Mouse (Mus musculus) stomach, postnatal 0 days (tissue): ENCODE data around the gene Kcnc4. TPM values are rescaled to one million over a fixed set of nuclear protein-coding genes. Genes with fewer than 3 reads are reported as not detected.
A peak's percentile ranks its signal among the peaks of the same experiment; 100 is the strongest.

Experiments used
- ATAC-seq: fragments of 200-750 bp; cut with Nextera tagmentation; 2 replicates; pipeline ENCODE4 v1.8.0; 2017; ENCODE audit not compliant: low FRiP score, low TSS enrichment
- DNase-seq: peaks from one replicate; pipeline ENCODE4 v3.0.0-alpha.2; 2016; ENCODE audit warnings: low spot score
- H3K27ac ChIP-seq: fragments of 300-500 bp; sonication (generic); replicated peaks from 2 replicates; pipeline ENCODE4 v1.5.1; 2014; ENCODE audit warnings: mild to moderate bottlenecking, control low read depth
- H3K27me3 ChIP-seq: fragments of 300-500 bp; sonication (generic); 2 replicates; pipeline ENCODE4 v1.6.1; 2014; ENCODE audit warnings: low read length; ENCODE audit not compliant: control insufficient read depth, insufficient read depth
- H3K36me3 ChIP-seq: fragments of 300-500 bp; sonication (generic); 2 replicates; pipeline ENCODE4 v1.6.1; 2014; ENCODE audit warnings: low read length, mixed read lengths; ENCODE audit not compliant: control insufficient read depth, insufficient read depth
- H3K4me1 ChIP-seq: fragments of 300-500 bp; sonication (generic); replicated peaks from 2 replicates; pipeline ENCODE4 v1.6.1; 2014; ENCODE audit warnings: antibody characterized with exemption; ENCODE audit not compliant: control insufficient read depth, insufficient read depth
- H3K4me2 ChIP-seq: fragments of 300-500 bp; sonication (generic); replicated peaks from 2 replicates; pipeline ENCODE4 v1.6.1; 2014; ENCODE audit warnings: low read depth, mild to moderate bottlenecking, control low read depth, moderate library complexity
- H3K4me3 ChIP-seq: fragments of 300-500 bp; sonication (generic); 2 replicates; pipeline ENCODE4 v1.5.1; 2014; ENCODE audit warnings: low read depth, low read length, control low read depth
- H3K9ac ChIP-seq: fragments of 300-500 bp; sonication (generic); 2 replicates; pipeline ENCODE4 v1.6.1; 2014; ENCODE audit warnings: mild to moderate bottlenecking, low read length, control low read depth, mixed read lengths
- H3K9me3 ChIP-seq: fragments of 300-500 bp; sonication (generic); 2 replicates; pipeline ENCODE4 v1.6.1; 2016; ENCODE audit warnings: low read length; ENCODE audit not compliant: control insufficient read depth
- CTCF ChIP-seq: IDR thresholded peaks from 2 replicates; pipeline ENCODE4 v1.5.1; 2016; ENCODE audit warnings: antibody characterized with exemption, low read depth, mild to moderate bottlenecking, moderate library complexity
- EP300 ChIP-seq: optimal IDR thresholded peaks from 2 replicates; pipeline ENCODE3; 2016; ENCODE audit warnings: antibody characterized with exemption
- WGBS: fragments of 180-500 bp; shearing (Covaris S2); extraction: QIAGEN DNeasy Blood & Tissue Kit; methylation state at CpG from one replicate; pipeline ENCODE4 v1.1.7; 2014; 5-methylcytosine and 5-hydroxymethylcytosine counted together
- polyA plus RNA-seq: library from polyadenylated mRNA; unstranded; fragments of >200 nt; fragmentation: Nextera tagmentation; extraction: Ambion mirVana; gene quantifications from 2 replicates; pipeline ENCODE4 v1.2.1, GENCODE M21; 2015

Gene Kcnc4
- polyA plus RNA-seq = 0.12 and 0.17 TPM in 2 replicates

GRCm38 (mm10) chr3:107459196-107459772 lies at the start of gene Kcnc4:
TSS of gene Kcnc4 (minus strand) at chr3:107459552.
- ATAC-seq (peak; percentile 34; the same call in 1 of the 2 replicates), DNase-seq (peak; percentile 40)
- peak within 1 kb of the TSS; percentile 38; the same call in 1 of the 2 replicates for H3K9ac ChIP-seq
- H3K4me1 ChIP-seq = peaks cover 3% of the 10 kb centered on the region; the same call in 1 of the 2 replicates
- WGBS = under 1% methylated on average over 68 of the region's 68 CpGs
- no peaks in the 10 kb centered on the region for H3K9me3 ChIP-seq
- H3K27me3 ChIP-seq = peaks cover 40% of the 10 kb centered on the region; the same call in 1 of the 2 replicates
- H3K4me2 ChIP-seq = peak within 1 kb of the TSS; percentile 83
- no peak within 1 kb of the TSS for H3K27ac ChIP-seq
- TF ChIP-seq EP300 = no peak
- TF ChIP-seq CTCF = no peak
- no peaks in the 10 kb centered on the region for H3K36me3 ChIP-seq
- peak within 1 kb of the TSS; percentile 48 for H3K4me3 ChIP-seq

- no peaks in the 10 kb centered on the region for H3K4me1 ChIP-seq
- DNase-seq (no peak), ATAC-seq (no peak)
- WGBS = 54% methylated on average over 8 of the region's 8 CpGs
- no peak overlapping the region for H3K27ac ChIP-seq
- no peaks in the 10 kb centered on the region for H3K36me3 ChIP-seq
- H3K27me3 ChIP-seq = no peaks in the 10 kb centered on the region
- no peak for TF ChIP-seq EP300
- no peak for TF ChIP-seq CTCF
- no peak overlapping the region for H3K9ac ChIP-seq
- no peak overlapping the region for H3K4me3 ChIP-seq
- no peaks in the 10 kb centered on the region for H3K9me3 ChIP-seq
- H3K4me2 ChIP-seq = no peak overlapping the region
Measured at GRCm38 (mm10) chr3:107508696-107509095, 49.3 kb upstream of the Kcnc4 start.

- WGBS = 81% methylated on average over 9 of the region's 9 CpGs
- Histone ChIP-seq H3K4me2 (no peak overlapping the region), H3K9ac (no peak overlapping the region), H3K9me3 (no peaks in the 10 kb centered on the region), H3K4me1 (no peaks in the 10 kb centered on the region), H3K27ac (no peak overlapping the region), H3K27me3 (no peaks in the 10 kb centered on the region), H3K4me3 (no peak overlapping the region), H3K36me3 (no peaks in the 10 kb centered on the region)
- DNase-seq (no peak), ATAC-seq (no peak)
- TF ChIP-seq CTCF (no peak), EP300 (no peak)
Measured at GRCm38 (mm10) chr3:107507966-107508365, 48.6 kb upstream of the Kcnc4 start.

GRCm38 (mm10) chr3:107506531-107506930 lies 47.2 kb upstream of the Kcnc4 start:
- Histone ChIP-seq H3K4me1 (no peaks in the 10 kb centered on the region), H3K36me3 (no peaks in the 10 kb centered on the region), H3K4me3 (no peak overlapping the region), H3K9ac (no peak overlapping the region), H3K4me2 (no peak overlapping the region), H3K27me3 (no peaks in the 10 kb centered on the region), H3K9me3 (no peaks in the 10 kb centered on the region), H3K27ac (peak overlapping the region; percentile 63)
- DNase-seq (no peak), ATAC-seq (no peak)
- WGBS = 50% methylated on average over 4 of the region's 4 CpGs
- TF ChIP-seq CTCF (no peak), EP300 (no peak)

- TF ChIP-seq EP300 = no peak
- no peak for TF ChIP-seq CTCF
- Histone ChIP-seq H3K36me3 (no peaks in the 10 kb centered on the region), H3K4me3 (no peak overlapping the region), H3K4me1 (no peaks in the 10 kb centered on the region), H3K9me3 (no peaks in the 10 kb centered on the region), H3K9ac (no peak overlapping the region), H3K27ac (peak overlapping the region; percentile 63), H3K27me3 (no peaks in the 10 kb centered on the region), H3K4me2 (no peak overlapping the region)
- DNase-seq (no peak), ATAC-seq (peak; percentile 64; the same call in 1 of the 2 replicates)
- 52% methylated on average over 4 of the region's 4 CpGs for WGBS
Measured at GRCm38 (mm10) chr3:107505464-107506367, 46.4 kb upstream of the Kcnc4 start.
